Mouse (Mus musculus) ES-Bruce4 (cell line): ENCODE results near the gene Eif5a.

Experiments
- CTCF ChIP-seq: IDR thresholded peaks from one replicate; pipeline ENCODE4 v1.8.1; 2011; ENCODE audit warnings: low read depth, low read length
- POLR2A ChIP-seq: IDR thresholded peaks from one replicate; pipeline ENCODE4 v1.8.1; 2011; ENCODE audit warnings: low read length; ENCODE audit not compliant: insufficient read depth

- TF ChIP-seq CTCF (no peak), POLR2A (no peak)
These were observed 18.8 kb downstream of the Eif5a start for GRCm38 (mm10) chr11:69902972-69903371.
